Mouse (Mus musculus): ENCODE results near the gene Paf1.
"Not testable (repeated sequence)": the region's sequence is repeated elsewhere in the genome, so short reads cannot be mapped to it uniquely, and the experiment has no call there.

Paf1 gene

GRCm38 (mm10) chr7:28386007-28386406 lies 6.7 kb upstream of the Paf1 start:
- peak; percentile 75 for DNase-seq

GRCm38 (mm10) chr7:28386462-28386861 lies 6.3 kb upstream of the Paf1 start:
- peak; percentile 93 for DNase-seq

- DNase-seq: not testable (repeated sequence)
Observed at GRCm38 (mm10) chr7:28386877-28387276, 5.9 kb upstream of the Paf1 start.

- DNase-seq: not testable (repeated sequence)
Observed at GRCm38 (mm10) chr7:28387384-28387783, 5.4 kb upstream of the Paf1 start.

- DNase-seq: no peak
Observed at GRCm38 (mm10) chr7:28390331-28390730, 2.4 kb upstream of the Paf1 start.

- no peak for DNase-seq
Observed at GRCm38 (mm10) chr7:28393272-28393951, 661 bp downstream of the Paf1 start.

- no peak for DNase-seq
Observed at GRCm38 (mm10) chr7:28395425-28395824, 2.7 kb downstream of the Paf1 start.

- DNase-seq: peak; percentile 69
Observed at GRCm38 (mm10) chr7:28398000-28398399, 5.2 kb downstream of the Paf1 start.

GRCm38 (mm10) chr7:28398696-28399340 lies 6.1 kb downstream of the Paf1 start:
- DNase-seq: no peak

- DNase-seq: no peak
Observed at GRCm38 (mm10) chr7:28401030-28401429, 8.3 kb downstream of the Paf1 start.

GRCm38 (mm10) chr7:28401942-28402341 lies 9.2 kb downstream of the Paf1 start:
- no peak for DNase-seq

- peak; percentile 83 for DNase-seq
Observed at GRCm38 (mm10) chr7:28410841-28411475, 18.2 kb downstream of the Paf1 start.

- DNase-seq: no peak
Observed at GRCm38 (mm10) chr7:28412826-28413225, 20.1 kb downstream of the Paf1 start.

GRCm38 (mm10) chr7:28417368-28417767 lies 24.6 kb downstream of the Paf1 start:
- no peak for DNase-seq

- DNase-seq: peak; percentile 84
Observed at GRCm38 (mm10) chr7:28418096-28418670, 25.4 kb downstream of the Paf1 start.

GRCm38 (mm10) chr7:28419416-28419815 lies 26.7 kb downstream of the Paf1 start:
- DNase-seq: no peak

GRCm38 (mm10) chr7:28423018-28423417 lies 30.3 kb downstream of the Paf1 start:
- no peak for DNase-seq

- no peak for DNase-seq
Observed at GRCm38 (mm10) chr7:28427738-28428137, 35.0 kb downstream of the Paf1 start.

- no peak for DNase-seq
Observed at GRCm38 (mm10) chr7:28430512-28430911, 37.8 kb downstream of the Paf1 start.

GRCm38 (mm10) chr7:28432252-28432651 lies 39.5 kb downstream of the Paf1 start:
- DNase-seq: no peak

GRCm38 (mm10) chr7:28435660-28436259 lies 43.0 kb downstream of the Paf1 start:
- peak; percentile 36 for DNase-seq

- DNase-seq: peak; percentile 100
Observed at GRCm38 (mm10) chr7:28436271-28436904, 43.6 kb downstream of the Paf1 start.

Data from lung, postnatal 10 days (tissue).